Mouse (Mus musculus) embryo, embryonic 11.5 days (tissue): ENCODE data around the gene Acads.
"Not testable (repeated sequence)": the region's sequence is repeated elsewhere in the genome, so short reads cannot be mapped to it uniquely, and the experiment has no call there.

Experiments used
- DNase-seq: peaks from one replicate; pipeline ENCODE4 v3.0.0-alpha.2; 2012; ENCODE audit warnings: low read depth, low spot score

The Acads gene

GRCm38 (mm10) chr5:115149675-115150459 is 30.7 kb upstream of the Acads start:
- no peak for DNase-seq

GRCm38 (mm10) chr5:115148872-115149271 is 29.7 kb upstream of the Acads start:
- not testable (repeated sequence) for DNase-seq

GRCm38 (mm10) chr5:115148378-115148777 is 29.2 kb upstream of the Acads start:
- no peak for DNase-seq

- DNase-seq = no peak
These were observed 28.2 kb upstream of the Acads start for GRCm38 (mm10) chr5:115147388-115147787.

- DNase-seq = no peak
These were observed 27.6 kb upstream of the Acads start for GRCm38 (mm10) chr5:115146747-115147130.

GRCm38 (mm10) chr5:115145976-115146746 is 27.0 kb upstream of the Acads start:
- no peak for DNase-seq

- no peak for DNase-seq
These were observed 26.3 kb upstream of the Acads start for GRCm38 (mm10) chr5:115145253-115145968.

GRCm38 (mm10) chr5:115144471-115144870 is 25.3 kb upstream of the Acads start:
- no peak for DNase-seq

GRCm38 (mm10) chr5:115143552-115143951 is 24.4 kb upstream of the Acads start:
- DNase-seq = no peak

- DNase-seq = no peak
These were observed 23.1 kb upstream of the Acads start for GRCm38 (mm10) chr5:115142166-115142697.

- DNase-seq = no peak
These were observed 21.6 kb upstream of the Acads start for GRCm38 (mm10) chr5:115140726-115141125.

- no peak for DNase-seq
These were observed 20.0 kb upstream of the Acads start for GRCm38 (mm10) chr5:115139124-115139523.

- peak; percentile 79 for DNase-seq
These were observed 15.4 kb upstream of the Acads start, which contains the start of gene Unc119b for GRCm38 (mm10) chr5:115134234-115135165. Unc119b (minus strand) TSS chr5:115134975.

GRCm38 (mm10) chr5:115133358-115134066 is 14.4 kb upstream of the Acads start:
- DNase-seq = no peak

GRCm38 (mm10) chr5:115132465-115132864 is 13.3 kb upstream of the Acads start:
- DNase-seq = no peak

- DNase-seq = no peak
These were observed 10.2 kb upstream of the Acads start for GRCm38 (mm10) chr5:115129328-115129727.

- no peak for DNase-seq
These were observed 8.5 kb upstream of the Acads start for GRCm38 (mm10) chr5:115127421-115128179.

- no peak for DNase-seq
These were observed 7.6 kb upstream of the Acads start for GRCm38 (mm10) chr5:115126578-115127312.
